Mouse (Mus musculus) cortical plate, adult 2 months (tissue): ENCODE data around the gene Unc93b1.

Experiments
- CTCF ChIP-seq: fragments of 200-500 bp; IDR thresholded peaks from 2 replicates; pipeline ENCODE4 v1.5.1; 2011; ENCODE audit warnings: mild to moderate bottlenecking, control low read depth, low read length; ENCODE audit not compliant: insufficient read depth; ENCODE audit errors: extremely low read depth
- POLR2A ChIP-seq: fragments of 200-500 bp; IDR thresholded peaks from 2 replicates; pipeline ENCODE4 v1.6.1; 2011; ENCODE audit warnings: mild to moderate bottlenecking, low read length, control low read depth; ENCODE audit not compliant: insufficient read depth; ENCODE audit errors: extremely low read depth

- TF ChIP-seq CTCF: no peak
- TF ChIP-seq POLR2A: no peak
These were observed 21.3 kb upstream of the Unc93b1 start for GRCm38 (mm10) chr19:3913692-3914091.
